Mouse (Mus musculus) left cerebral cortex, postnatal 4 days (tissue): Measurements from ENCODE around the gene Nrl. TPM values are rescaled to one million over a fixed set of nuclear protein-coding genes. Genes with fewer than 3 reads are reported as not detected.

Source experiments
- DNase-seq: peaks from one replicate; pipeline ENCODE4 v3.0.0-alpha.2; 2022
- intact Hi-C: fragments of 180-260 bp; cut with DNase I; formaldehyde crosslinking; loops from one replicate; pipeline ENCODE4 v1.15.1; 2025
- total RNA-seq, 2 experiments: library from RNA; stranded (reverse); gene quantifications; 2 replicates each; pipeline ENCODE4 v1.2.3; 2021

Nrl gene
- under 1 TPM; 0.20 to 0.42 TPM for total RNA-seq

DNA sequence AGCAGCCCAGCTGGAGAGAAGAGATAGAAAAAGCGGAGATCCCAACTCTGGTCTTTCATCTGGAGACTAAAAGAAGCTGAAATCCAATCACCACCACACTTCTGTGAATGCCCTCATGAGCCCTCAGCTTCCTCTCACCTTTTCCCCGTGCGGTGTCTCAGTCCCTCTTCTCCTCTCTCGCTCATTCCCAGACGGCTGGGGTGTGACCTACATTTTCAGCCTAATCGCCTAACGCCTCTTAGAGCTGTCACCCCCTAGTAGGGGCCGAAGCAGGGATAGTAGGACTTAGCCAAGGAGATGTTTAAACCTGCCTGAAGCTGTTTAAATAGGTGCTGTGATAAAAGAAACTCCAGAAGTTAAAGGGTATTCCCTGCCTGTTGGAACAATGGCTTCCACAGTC is at the start of gene Nrl:
TSS of gene Nrl (minus strand) at position 197 of the 400 bp plus-strand sequence.
- DNase-seq, result no peak
- intact Hi-C loops, result no loop called here

DNA sequence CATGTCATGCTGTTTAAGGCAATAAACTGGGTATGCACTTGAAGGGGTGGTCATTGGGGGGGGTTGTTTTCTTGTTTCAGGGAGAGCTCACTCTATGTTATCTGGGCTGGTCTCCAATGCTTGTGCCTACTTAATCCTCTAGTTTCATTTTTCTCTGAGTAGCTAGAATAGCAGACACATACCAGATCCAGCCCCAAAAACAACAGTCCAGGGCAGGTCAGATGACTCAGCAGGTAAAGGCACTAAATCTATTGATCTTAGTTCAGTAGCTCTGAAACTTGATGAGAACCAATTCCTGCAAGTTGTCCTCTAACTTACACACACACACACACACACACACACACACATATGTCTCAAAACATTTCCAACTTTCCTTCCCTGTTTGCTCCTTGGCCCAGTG is 47.0 kb upstream of the Nrl start:
- intact Hi-C loops, result no loop called here
- DNase-seq, result no peak

DNA sequence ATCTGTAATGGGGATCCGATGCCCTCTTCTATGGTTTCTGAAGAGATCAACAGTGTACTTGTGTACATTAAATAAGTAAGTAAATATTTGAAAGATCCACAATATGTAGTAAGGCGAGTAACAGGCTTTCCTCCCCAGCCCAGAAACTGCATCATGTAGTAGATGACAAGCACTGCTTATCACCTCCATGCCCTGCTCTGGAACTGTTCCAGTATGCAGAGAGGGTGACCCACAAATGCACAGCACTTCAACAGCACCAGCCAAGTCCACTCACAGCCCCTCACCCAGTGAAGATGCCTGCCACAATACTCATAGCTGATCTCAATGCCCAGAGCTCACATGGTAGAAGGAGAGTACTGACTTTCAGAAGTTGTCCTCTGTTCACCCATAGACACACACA is 45.8 kb upstream of the Nrl start:
- intact Hi-C loops, result no loop called here
- no peak for DNase-seq

- intact Hi-C loops, result no loop called here
- DNase-seq, result no peak
These were observed 42.7 kb upstream of the Nrl start for GRCm38 (mm10) chr14:55567496-55567895.

DNA sequence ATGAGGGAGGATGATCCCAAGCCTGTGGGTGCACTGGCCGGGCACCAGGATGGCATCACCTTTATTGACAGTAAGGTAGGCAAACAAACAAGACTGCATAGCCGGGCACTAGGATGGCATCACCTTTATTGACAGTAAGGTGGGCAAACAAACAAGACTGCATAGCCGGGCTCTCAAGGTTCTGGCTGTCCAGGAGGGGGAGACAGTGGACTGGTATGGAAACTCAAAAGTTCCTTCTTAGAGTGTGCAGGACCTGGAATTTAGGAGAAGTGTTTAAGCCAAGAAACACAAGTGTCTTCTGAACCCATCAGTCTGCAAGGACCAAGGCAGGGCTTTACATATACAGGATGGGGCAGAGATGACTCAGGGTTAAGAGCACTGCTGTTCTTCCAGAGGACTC is 41.0 kb upstream of the Nrl start:
- intact Hi-C loops, result no loop called here
- DNase-seq, result no peak

DNA sequence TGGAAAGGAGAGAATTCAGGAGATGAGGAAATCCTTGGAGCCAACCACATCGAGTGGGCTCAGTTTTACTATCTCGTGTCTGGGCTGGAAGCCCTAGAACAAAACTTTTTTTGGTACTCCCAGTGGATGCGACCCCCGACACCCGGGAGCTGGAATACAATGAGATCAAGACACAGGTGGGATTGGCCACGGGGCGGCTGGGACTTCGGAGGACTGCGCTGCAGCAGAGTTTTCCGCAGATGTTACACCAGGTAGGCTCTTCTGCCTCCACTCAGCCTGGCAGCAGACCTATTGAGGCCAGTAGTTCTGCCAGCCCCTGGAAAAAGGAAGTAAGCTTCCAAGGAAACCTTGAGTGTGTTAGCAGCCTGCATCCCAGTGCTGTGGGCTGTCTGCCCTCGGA is 38.5 kb upstream of the Nrl start:
- intact Hi-C loops, result no loop called here

DNA sequence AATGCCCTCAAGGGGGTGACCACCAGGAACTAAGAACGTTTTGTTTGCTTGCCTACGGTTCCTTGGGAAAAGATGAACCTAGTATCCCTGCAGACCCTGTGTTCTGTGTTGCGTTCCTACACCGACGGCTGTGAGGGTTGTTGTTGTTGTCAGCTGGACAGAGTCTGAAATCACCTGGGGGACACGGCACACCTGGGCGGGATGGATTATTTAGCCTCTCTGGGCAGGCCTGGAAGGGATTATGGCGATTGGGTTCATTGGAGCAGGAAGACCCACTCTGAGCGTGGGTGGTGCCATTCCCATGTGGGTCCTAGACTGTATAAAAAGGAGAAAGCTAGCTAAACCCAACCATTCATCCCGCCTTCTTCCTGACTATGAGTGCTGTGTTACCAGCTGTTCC is 37.1 kb upstream of the Nrl start:
- intact Hi-C loops, result no loop called here
- no peak for DNase-seq

More for the DNA sequence above, 38.5 kb upstream of the Nrl start:
- DNase-seq, result no peak

DNA sequence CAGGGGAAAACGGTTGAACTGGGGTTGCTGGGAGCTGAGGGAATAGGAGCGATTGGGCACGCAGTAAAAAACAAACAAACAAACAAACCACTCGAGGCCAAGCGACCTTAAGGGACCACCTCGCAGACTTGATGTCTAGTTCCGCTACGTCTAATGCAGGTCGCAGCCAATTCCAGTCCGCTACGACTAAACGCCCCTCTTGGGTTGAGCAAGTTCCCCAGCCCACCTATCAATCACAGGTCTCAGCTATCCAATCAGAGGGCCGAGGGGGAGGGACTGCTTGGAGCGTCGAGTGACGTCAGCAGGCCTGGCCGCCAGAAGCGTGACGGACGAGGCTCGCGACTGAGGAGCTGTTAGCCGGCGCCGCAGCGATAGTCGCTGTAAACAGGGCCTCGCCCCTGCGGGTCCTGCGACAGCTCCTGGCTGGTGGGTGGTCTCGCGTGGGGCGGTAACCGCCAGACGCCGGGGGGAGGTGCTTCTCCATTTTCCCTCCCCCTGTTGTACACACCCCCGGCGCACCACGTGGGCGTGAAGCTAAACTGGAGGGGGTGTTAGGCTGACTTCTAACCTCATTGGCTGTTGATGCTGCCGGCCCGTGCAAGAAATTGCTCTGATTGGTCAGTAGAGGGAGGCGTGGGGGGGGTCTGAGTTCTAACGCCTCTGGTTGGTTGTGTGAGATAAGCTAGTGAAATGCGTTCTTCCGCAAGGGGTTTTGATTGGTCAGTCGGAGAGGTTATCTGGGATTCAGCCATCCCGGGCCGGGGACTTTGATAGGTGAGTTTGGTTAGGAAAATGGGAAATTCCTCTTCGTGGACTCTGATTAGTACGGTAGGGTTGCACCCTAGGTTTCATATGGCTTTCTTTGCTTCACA is 35.7 kb upstream of the Nrl start, which contains the start of gene A730061H03Rik:
TSS of gene A730061H03Rik (minus strand) at position 205 of the 872 bp plus-strand sequence.
- DNase-seq, result peak; percentile 99
- intact Hi-C loops, result no loop called here

DNA sequence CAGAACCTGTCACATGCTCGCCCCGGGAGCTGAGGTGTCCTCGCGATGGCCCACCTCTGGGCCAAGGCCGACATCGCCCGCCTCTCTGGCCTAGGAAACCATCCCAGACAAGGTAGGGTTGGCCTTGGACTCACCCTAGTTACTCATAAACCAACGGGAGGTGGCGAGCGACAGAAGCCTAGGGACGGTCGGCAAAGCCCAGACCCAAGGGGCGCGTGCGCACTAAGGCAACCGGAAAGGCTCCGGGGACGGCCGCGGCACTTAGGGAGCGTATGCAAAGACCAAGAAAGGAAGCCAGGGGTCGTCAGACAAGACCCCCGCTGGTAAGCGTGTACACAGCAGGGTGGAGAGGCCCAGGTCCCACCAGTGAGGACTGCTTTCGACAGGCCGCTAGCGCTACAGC is 35.0 kb upstream of the Nrl start, which contains the start of gene Dcaf11:
TSS of gene Dcaf11 (plus strand) at position 208 of the 403 bp plus-strand sequence.
- peak; percentile 93 for DNase-seq
- intact Hi-C loops, result no loop called here

- intact Hi-C loops, result no loop called here
- no peak for DNase-seq
These were observed 34.1 kb upstream of the Nrl start for GRCm38 (mm10) chr14:55558740-55559448.

DNA sequence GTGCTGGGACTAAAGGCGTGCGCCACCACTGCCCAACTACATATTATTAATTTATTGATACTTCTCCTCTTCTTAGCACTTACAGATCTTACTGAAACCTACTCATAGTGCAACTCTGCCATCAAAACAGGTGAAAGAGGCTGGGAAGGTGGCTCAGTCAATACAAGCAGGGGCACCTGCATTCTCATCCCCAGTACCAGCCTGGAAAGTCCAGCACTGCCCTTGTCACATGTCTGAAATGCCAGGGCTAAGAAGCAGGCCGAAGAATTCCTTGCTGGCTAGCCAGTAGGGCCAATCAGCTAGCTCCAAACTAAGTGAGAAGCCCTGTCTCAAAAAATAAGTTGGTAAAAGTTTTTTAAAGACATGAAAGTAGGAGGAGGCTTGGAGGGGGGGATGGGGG is 32.8 kb upstream of the Nrl start:
- no peak for DNase-seq
- intact Hi-C loops, result no loop called here

DNA sequence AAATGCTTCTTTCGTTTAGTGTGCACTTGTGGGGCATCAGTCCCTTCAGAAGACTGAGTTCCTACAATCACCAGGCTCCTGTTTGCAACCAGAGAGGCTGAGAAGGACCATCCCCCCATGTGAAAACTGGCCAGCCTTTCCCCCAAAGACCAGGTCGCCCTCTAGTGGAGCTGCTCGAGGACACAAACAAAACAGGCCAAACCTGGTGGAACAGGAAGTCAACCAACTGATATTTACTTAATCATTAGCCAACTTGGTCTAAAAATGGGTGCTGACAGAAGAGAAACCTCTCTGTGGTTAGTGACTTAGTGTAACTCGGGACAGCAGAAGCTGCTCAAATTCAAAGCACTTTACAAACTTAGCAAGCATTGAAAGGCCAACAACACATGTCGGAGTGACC is 32.2 kb upstream of the Nrl start:
- DNase-seq, result peak; percentile 85
- intact Hi-C loops, result no loop called here

- intact Hi-C loops, result no loop called here
These were observed 31.0 kb upstream of the Nrl start for GRCm38 (mm10) chr14:55555788-55556187.

DNA sequence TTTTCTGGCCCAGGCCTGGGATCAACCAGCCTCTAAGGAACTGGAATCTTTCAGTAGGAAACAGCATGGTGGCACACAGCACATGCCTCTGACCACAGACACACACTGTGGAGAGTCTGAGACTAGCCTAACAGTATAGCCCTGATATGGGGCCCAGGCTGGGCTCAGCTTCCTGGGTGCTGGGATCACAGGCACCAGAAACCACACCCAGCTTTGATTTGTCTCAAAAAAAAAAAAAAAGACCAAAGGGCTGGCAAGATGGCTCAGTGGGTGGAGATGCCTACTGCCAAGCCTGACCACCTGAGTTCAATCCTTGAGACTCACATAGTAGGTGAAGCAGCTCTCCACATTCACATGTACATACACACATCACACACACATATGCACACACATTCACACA is 29.9 kb upstream of the Nrl start:
- intact Hi-C loops, result no loop called here
- DNase-seq, result no peak

More at GRCm38 (mm10) chr14:55555788-55556187, 31.0 kb upstream of the Nrl start:
- DNase-seq, result no peak

- DNase-seq, result no peak
- intact Hi-C loops, result no loop called here
These were observed 27.0 kb upstream of the Nrl start for GRCm38 (mm10) chr14:55551794-55552193.

DNA sequence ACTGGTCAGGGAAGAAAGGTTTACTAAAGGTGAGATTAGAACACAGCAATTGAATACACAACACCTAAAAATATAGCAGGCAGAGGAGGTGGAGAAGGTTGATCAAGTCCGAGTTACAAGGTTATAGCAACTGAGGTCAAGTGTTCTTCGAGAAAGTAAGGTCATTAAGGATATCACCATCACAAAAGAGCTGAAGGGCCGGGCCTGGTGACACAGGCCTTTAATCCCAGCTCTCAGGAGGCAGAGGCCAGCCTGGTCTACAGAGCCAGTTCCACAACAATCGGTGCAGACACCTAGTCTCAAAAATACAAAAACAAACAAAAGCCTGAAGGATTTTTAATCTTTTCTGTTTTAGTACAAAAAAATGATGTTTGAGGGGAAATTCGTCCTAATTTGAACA is 26.6 kb upstream of the Nrl start:
- intact Hi-C loops, result no loop called here

GRCm38 (mm10) chr14:55550191-55550590 is 25.4 kb upstream of the Nrl start:
- intact Hi-C loops, result no loop called here
- DNase-seq, result no peak

More for the DNA sequence above, 26.6 kb upstream of the Nrl start:
- no peak for DNase-seq

DNA sequence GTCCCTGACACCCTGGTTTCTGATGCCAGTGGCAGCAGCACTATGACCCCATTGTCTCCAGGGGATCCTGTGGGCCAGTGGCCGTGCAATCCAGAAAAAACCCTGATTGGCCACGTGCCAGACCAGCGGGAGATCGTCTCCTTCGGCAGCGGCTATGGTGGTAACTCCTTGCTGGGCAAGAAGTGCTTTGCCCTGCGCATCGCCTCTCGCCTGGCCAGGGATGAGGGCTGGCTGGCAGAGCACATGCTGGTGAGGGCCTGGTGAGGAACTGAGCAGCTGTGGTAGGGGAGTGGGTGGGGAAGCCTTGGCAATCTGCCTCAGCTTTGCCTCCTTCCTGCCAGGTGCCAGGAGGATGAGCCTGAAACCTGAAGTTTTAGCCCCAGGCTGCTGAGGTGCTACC is 19.6 kb upstream of the Nrl start:
- intact Hi-C loops, result no loop called here
- DNase-seq, result peak; percentile 65

GRCm38 (mm10) chr14:55542268-55542667 is 17.5 kb upstream of the Nrl start:
- intact Hi-C loops, result no loop called here
- no peak for DNase-seq

DNA sequence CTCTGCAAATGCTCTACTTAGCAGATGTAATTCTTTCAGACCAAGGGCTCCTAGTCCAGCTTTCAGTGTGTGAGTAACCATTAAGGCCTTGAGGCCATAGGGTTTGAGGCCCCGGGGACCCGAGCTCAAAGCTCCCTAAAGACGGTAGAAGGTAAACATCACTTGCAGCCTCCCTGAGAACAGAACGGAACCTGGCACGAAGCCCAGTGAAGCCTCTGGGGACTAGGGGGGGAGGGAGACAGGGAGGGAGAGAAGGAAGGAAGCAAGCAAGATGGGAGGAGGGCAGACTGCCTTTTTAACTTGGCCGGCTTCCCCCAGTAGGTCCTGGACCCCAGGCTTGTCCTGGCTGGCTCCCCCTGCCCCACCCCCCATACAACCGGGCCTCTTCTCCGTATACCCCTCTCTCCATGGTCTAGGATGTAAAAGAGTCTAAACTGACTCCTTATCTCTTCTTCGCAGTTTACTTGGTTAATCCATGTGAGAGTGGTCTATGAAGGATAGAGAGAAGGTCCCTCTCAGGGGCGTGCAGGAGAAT is 16.1 kb upstream of the Nrl start:
- DNase-seq, result peak; percentile 95
- intact Hi-C loops, result no loop called here

DNA sequence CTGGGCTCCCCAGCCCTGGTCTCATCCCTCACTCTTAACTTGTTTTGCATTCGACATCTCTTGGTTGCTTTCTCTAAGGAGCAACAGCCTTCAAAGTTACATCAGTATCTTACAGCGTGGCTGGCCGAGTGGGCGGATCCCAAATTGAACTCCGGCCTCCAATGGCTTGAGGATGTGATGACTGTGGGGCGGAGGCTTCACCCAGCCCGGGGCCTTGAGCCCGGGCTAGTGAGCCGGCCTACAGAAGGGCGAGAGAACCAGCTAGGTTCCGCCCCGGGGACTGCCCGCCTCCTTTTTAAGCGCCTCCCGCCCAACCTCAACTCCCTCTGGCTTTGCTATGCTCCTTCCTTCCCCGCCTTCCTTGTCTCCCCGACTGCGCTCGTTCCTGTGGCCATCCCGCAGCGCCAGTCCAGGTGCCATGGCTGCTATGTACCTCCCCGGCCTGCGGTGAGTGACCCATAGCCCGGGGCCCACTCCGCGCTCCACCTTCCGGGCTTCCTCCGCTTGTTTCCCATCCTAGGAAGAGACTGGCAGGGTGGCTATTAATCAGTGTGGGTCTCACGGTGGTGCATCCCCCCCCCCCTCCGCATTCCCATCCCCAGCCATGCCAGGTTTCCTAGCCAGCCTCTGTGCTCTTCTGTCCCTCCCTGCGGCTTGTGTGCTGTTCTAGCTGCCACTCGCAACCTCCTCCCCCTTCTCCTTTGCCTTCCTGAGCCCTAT is 15.4 kb upstream of the Nrl start, which contains the start of gene Pck2:
TSS of gene Pck2 (plus strand) at position 200 of the 720 bp plus-strand sequence.
- peak; percentile 82 for DNase-seq
- intact Hi-C loops, result no loop called here
